Mouse (Mus musculus) right cerebral cortex, adult 18-20 months (tissue): ENCODE measurements at regions not wholly inside any gene's neighbourhood (a gene's known extent, or its start where the extent isn't known, plus 50 kb on each side); places are given as distances from the start of the nearest gene placed in this dataset.
"Not testable (repeated sequence)": the region's sequence is repeated elsewhere in the genome, so short reads cannot be mapped to it uniquely, and the experiment has no call there.

Experiments
- DNase-seq: peaks from one replicate; pipeline ENCODE4 v3.0.0; 2022; ENCODE audit warnings: mixed read lengths

- no peak for DNase-seq
Observed at GRCm38 (mm10) chr5:101496924-101497697, 167.7 kb downstream of the Nkx6-1 start.

- no peak for DNase-seq
Observed at GRCm38 (mm10) chr5:101496161-101496560, 168.6 kb downstream of the Nkx6-1 start.

GRCm38 (mm10) chr5:101445792-101446191 lies 219.0 kb downstream of the Nkx6-1 start:
- no peak for DNase-seq

DNA sequence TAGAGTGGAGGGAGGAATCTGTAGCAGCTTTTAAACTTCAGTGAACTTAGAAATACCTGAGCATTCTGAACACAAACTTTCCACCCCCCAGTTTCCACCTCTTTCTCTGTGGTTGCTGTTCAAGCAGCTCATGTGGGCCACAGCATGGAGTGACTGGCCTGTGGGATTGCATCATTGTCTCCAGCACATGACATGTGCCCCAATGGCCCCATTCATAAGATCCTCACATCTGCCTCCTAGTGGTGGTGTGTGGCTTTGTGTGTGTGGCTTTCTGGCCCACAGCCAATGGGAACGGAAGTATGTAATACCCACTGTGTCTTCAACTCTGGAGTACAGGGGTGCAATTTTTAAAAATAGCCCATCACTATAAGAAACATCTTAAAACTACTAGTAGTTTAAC lies 223.0 kb downstream of the Nkx6-1 start:
- no peak for DNase-seq

DNA sequence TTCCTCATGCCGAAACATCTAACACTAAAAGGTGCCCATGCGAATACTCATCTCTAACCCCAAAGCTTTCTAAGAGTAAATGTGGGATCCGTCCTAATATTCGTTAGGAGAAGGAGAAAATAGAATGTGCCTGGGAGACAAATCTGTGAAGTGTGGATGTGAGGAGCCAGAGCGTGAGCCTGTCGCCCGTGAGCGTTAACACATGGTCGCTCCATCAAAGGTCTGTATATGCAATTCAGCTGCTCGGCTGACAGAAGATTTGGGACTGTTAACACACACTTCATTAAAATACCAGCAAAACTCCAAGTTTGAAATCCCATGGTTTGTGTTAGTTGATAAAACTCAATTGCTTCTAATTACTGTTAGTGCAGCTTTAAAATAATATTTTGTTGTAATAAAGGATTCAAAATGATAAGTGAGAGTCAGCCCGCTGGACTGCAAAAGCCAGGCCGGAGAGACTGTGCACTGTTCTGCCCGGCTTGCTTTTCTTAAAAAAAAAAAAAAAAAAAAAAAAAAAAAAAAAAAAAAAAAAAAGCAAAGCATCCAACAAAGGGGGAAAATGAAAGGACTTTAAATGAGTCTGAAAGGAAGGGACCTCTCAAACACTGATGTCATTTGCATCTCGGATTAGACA lies 227.0 kb downstream of the Nkx6-1 start:
- no peak for DNase-seq

GRCm38 (mm10) chr5:101426067-101426771 lies 238.6 kb downstream of the Nkx6-1 start:
- no peak for DNase-seq

DNA sequence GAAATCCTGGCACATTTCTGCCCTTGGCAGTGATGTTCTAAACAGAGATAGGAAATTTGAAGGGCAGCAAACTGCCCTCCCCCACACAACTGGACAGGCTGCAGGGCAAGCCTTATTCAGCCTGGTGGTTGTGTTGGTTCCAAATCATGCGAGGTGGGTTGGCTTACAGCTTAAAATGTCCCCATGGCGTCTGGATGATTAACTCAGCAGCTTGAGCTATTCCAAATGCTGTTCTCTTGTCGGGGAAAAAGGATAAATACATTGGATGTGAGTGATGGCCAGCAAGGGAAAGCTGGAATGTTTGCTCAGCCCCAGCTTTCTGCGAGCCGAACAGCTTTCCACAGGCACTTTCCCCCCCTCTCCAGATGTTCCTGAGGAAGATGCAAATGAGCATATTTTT lies 280.5 kb downstream of the Nkx6-1 start:
- peak; percentile 2 for DNase-seq

DNA sequence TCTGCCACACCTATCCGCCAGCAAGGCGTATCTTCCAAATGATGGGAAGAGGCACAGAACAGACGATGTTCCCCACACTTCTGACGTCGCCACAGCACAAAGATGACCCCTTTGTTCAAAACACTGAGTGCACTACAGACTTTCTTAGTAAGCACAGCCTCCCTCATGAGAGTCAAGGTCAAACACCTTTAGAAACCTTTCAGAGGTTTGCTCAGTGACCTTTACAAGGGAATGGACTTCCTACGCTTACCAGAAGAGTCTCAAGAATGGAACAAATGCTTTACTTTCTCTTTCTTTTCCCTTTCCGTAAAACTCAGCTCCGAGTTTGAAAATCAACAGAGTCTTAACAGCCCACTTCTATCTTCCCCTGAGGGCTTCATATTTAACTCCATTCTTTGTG lies 283.4 kb downstream of the Nkx6-1 start:
- DNase-seq = no peak

DNA sequence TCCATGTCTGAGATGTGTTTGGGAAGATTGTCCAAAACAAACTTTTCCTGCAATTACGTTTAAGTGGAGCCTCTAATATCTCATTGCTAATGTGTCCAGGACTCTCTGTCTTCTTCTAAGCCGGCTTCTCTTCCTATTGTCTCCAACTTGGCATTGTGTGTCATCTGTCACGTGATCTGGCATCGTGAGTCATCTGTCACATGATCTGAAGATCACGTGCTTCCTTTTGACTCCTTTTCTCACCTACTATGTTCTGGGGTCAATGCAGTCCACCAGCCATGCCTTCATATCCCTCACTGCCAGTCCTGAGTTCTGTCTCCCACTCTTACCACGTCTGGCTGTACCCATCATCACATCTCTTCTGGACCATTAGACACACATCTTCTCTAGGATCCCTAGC lies 288.1 kb downstream of the Nkx6-1 start:
- DNase-seq = no peak

DNA sequence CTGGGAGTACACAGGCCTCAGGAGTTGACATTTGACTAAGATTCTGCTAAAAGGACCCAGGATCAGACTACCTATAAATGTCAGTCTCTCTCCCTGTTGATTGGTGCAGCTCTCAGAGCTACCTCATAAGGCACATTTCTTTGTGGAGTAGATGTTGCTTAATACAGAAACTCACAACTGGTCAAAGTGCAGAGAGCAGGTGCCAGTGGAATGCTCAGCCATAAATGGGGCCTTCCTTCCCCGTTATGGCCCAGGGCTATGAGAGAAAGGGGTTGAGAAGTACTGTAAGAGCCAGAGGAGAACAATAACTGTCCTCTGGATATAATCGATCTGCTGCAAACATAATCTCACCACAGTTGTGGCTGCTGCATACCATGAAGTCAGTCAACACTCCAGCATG lies 290.7 kb downstream of the Nkx6-1 start:
- DNase-seq = no peak

GRCm38 (mm10) chr5:101372204-101372603 lies 292.6 kb downstream of the Nkx6-1 start:
- no peak for DNase-seq

DNA sequence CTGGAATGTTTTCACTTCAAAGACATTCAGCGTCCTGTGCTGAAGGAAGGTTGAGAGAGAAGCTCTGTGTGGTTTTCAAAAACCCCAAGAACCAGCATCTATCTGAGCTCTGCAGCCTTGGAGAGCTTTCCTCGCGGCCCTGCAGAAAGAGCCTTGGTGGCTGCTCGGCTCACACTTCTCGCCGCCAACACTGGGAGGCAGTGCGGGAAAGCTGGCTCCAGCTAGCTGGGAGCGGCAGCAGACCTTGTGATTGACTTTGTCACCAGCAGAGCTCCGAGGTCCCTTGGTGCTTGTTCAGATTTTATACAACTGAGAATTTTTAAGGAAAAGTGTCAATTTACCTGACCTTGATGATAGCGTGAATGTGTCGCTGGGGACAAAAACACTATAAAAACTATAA lies 299.4 kb downstream of the Nkx6-1 start:
- peak; percentile 52 for DNase-seq

DNA sequence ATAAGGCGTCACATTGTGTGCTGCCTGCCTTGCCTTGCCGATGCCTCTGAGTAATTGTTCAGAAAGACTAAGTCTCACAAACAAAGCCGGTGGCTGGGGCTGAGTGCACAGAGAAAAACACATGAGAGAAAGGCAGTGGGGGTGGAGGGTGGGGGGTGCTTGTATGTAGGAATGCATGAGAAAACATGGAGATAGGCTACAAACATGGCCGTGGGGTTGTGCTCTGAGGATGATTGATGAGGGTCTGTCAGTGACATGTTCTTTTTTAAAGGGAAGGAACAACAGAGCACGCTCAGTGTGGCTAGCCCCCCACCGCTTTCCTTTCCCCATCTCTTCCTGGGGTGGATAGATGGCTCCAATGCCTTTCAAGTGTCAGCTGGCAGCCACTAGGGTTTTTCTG lies 304.8 kb downstream of the Nkx6-1 start:
- DNase-seq = no peak

GRCm38 (mm10) chr5:101345406-101345805 lies 319.4 kb downstream of the Nkx6-1 start:
- no peak for DNase-seq

DNA sequence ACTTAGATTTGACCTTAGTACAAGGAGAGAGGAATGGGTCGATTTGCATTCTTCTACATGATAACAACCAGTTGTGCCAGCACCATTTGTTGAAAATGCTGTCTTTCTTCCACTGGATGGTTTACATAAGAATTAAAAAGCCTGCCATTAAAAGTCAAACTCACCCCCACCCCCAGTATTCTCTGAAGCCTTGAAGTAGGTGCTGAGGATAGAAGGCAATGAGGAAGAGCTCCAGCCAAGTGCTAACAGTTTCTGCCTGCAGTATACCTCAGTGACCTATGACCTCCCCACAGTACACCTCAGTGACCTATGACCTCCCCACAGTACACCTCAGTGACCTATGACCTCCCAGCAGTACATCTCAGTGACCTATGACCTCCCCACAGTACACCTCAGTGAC lies 328.4 kb downstream of the Nkx6-1 start:
- DNase-seq = not testable (repeated sequence)

DNA sequence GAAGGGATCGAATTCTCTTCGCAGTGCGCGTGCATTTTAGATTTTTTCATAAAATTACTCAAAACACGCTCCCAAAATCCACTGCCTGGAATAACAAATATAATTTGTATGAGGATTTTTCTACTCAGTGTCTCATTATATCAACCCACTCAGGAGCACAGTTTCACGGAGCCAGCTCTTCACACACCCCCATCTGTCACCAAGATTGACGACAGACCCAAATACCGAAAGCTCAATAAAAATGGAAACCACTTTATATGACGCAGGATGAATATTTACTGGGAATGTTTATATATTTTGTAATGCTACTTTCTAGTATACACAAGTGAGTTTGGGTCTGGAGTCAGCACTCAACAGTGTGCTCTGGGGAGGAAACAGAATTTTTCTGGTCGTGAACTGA lies 333.0 kb downstream of the Nkx6-1 start:
- DNase-seq = no peak

DNA sequence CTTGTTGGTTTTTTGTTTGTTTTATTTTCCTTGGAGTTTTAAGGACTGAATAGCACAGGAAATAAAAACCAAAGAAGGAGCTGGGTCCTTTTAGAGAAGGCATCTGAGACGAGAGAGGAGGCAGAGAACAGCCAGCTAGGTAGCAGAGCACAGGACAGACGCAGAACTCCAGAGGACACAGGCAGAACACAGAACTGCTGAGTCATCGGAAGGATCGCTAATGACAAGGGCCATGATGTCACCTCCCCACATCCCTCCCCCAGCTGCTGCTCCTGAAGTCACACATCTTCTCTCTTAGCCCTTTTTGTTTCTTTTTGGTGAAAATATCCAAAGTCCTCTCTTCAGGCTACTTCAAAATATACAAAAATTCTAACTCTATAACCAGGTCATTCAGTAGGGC lies 338.7 kb downstream of the Nkx6-1 start:
- DNase-seq = no peak

- no peak for DNase-seq
Observed at GRCm38 (mm10) chr5:101323041-101323950, 341.5 kb downstream of the Nkx6-1 start.

DNA sequence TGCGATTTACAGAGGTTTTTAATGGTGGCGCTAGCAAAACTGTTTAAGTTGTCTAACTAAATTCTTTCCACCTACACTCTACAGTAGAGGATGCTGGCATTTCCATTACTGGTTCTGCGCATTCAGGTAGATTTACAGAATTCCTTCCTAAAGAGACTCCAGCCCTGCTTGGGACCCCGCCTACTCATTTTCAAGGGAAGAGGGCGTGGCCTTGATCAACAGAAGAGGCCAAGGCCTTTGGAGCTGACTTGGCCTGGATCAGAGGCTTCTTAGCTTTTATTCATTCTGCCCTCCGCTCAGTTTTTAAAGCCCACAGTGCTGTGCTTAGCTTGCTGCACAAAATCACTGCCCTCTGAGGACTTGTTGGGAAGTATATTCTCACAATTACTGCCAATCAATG lies 364.8 kb downstream of the Nkx6-1 start:
- DNase-seq = no peak

DNA sequence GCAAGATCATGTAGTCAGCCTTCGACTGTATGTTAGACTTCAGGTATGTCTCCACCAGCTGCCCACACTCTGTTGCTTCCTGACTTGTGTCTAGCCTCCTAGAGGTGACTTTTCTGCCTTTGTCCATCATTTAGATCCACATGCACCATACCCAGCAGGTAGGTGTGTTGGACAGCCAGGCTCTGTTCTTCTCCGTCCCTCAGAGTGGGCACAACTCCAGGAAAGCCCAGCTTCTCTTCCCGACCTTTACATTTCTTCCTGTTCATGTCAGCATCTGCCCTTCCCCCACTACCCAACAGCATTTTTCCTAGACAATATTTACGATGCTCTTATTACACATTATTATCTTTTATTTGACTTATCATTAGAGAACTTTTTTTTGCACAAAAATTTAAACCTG lies 366.4 kb downstream of the Nkx6-1 start:
- DNase-seq = no peak

DNA sequence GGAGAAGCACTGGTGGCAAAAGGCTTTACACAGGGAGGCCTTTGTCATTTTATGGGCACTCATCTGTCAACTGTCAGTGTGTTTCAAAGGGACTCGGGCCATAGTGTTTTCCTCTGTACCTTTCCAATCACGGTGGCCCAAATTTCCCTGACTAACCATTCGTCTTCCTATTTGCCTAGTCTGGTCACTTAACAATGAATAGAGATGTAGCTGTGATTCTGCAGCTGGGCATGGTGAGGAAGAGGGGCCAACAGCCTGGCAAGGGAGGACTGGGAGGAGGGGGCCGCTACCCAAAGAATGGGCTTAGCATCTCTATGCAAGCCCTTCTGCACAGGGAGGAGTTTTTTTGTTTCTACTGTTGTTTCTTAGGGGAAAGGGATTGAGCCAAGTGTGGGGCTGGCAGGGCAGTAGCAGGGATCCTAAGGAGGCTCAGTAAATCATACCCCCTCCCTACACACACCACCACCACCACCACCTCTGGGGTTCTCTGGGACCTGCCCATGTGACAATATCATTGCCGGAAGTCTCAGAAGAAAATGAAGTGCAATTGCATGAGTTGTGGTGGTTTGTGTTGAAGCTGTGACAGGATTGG lies 367.2 kb downstream of the Nkx6-1 start:
- no peak for DNase-seq

GRCm38 (mm10) chr5:101295941-101296340 lies 368.9 kb downstream of the Nkx6-1 start:
- no peak for DNase-seq

- no peak for DNase-seq
Observed at GRCm38 (mm10) chr5:101294031-101294430, 370.8 kb downstream of the Nkx6-1 start.
